Mouse (Mus musculus): ENCODE measurements around the gene Wsb2. TPM values are rescaled to one million over a fixed set of nuclear protein-coding genes. Genes with fewer than 3 reads are reported as not detected.

The Wsb2 gene
- total RNA-seq, 2 experiments from 2014 or later, result 94.9 to 120 TPM

Other genes with a start within 250 kb of the Wsb2 start
- gene Suds3, start 241.2 kb upstream of the Wsb2 start, total RNA-seq (2021), result 10 to 100 TPM; 89.2 to 94.8 TPM
- gene Taok3, start 237.2 kb upstream of the Wsb2 start, total RNA-seq (2021), result 1 to 10 TPM; 5.0 to 5.4 TPM
- gene Pebp1, start 69.7 kb upstream of the Wsb2 start, total RNA-seq (2021), result 100 to 1,000 TPM; 335 to 380 TPM
- 1 to 10 TPM; 5.7 to 6.9 TPM for gene Vsig10, start 38.2 kb upstream of the Wsb2 start, total RNA-seq (2021)
- gene Rfc5, start 31.7 kb downstream of the Wsb2 start, total RNA-seq (2021), result 1 to 10 TPM; 1.4 to 1.9 TPM
- under 1 TPM; 0.09 to 0.11 TPM for gene Ksr2, start 56.7 kb downstream of the Wsb2 start, total RNA-seq (2021)

Measured in gastrocnemius, adult 18-20 months (tissue).